Mouse (Mus musculus) liver, adult 2 months (tissue): Measurements from ENCODE around the gene Cep295nl. TPM values are rescaled to one million over a fixed set of nuclear protein-coding genes. Genes with fewer than 3 reads are reported as not detected.

Source experiments
- DNase-seq: peaks from one replicate; pipeline ENCODE4 v3.0.0-alpha.2; 2011; ENCODE audit warnings: low read depth, low spot score; ENCODE audit errors: extremely low read depth
- H3K27ac ChIP-seq: fragments of 200-500 bp; replicated peaks from 2 replicates; pipeline ENCODE4 v1.5.1; 2012; ENCODE audit warnings: low read depth, mild to moderate bottlenecking, control low read depth, inconsistent platforms, low read length; ENCODE audit not compliant: insufficient read depth
- H3K27me3 ChIP-seq: fragments of 200-500 bp; 2 replicates; pipeline ENCODE4 v1.6.1; 2012; ENCODE audit warnings: mild to moderate bottlenecking, moderate library complexity, low read length, inconsistent platforms; ENCODE audit not compliant: control insufficient read depth, insufficient read depth
- H3K36me3 ChIP-seq: fragments of 200-500 bp; 2 replicates; pipeline ENCODE4 v1.6.1; 2012; ENCODE audit warnings: low read length, inconsistent platforms; ENCODE audit not compliant: control insufficient read depth, insufficient read depth
- H3K4me1 ChIP-seq: fragments of 200-500 bp; 2 replicates; pipeline ENCODE4 v1.6.1; 2011; ENCODE audit warnings: low read length; ENCODE audit not compliant: control insufficient read depth, insufficient read depth
- H3K4me3 ChIP-seq: fragments of 200-500 bp; 2 replicates; pipeline ENCODE4 v1.5.1; 2011; ENCODE audit warnings: low read depth, mild to moderate bottlenecking, control low read depth, low read length, moderate library complexity; ENCODE audit not compliant: insufficient read depth
- H3K79me2 ChIP-seq: fragments of 200-500 bp; 2 replicates; pipeline ENCODE4 v1.6.1; 2012; ENCODE audit warnings: inconsistent platforms, mild to moderate bottlenecking, low read length, moderate library complexity; ENCODE audit not compliant: control insufficient read depth, insufficient read depth
- H3K9ac ChIP-seq: fragments of 200-500 bp; 2 replicates; pipeline ENCODE4 v1.6.1; 2012; ENCODE audit warnings: low read depth, mild to moderate bottlenecking, control low read depth, inconsistent platforms, low read length
- CTCF ChIP-seq: fragments of 200-500 bp; IDR thresholded peaks from 2 replicates; pipeline ENCODE4 v1.5.1; 2011; ENCODE audit warnings: low read depth, low read length, control low read depth
- POLR2A ChIP-seq: fragments of 200-500 bp; IDR thresholded peaks from 2 replicates; pipeline ENCODE4 v1.6.1; 2011; ENCODE audit warnings: low read length, control low read depth; ENCODE audit not compliant: insufficient read depth; ENCODE audit errors: extremely low read depth
- WGBS: fragments of 180-500 bp; shearing (Covaris S2); methylation state at CpG from one replicate; pipeline ENCODE4 v1.1.7; 2018; 5-methylcytosine and 5-hydroxymethylcytosine counted together
- polyA plus RNA-seq: library from polyadenylated mRNA; depleted of rRNA; stranded (reverse); fragments of >200 nt; gene quantifications from 2 replicates; pipeline ENCODE4 v1.2.3, GENCODE M21; 2012
- total RNA-seq: library from RNA; depleted of rRNA; stranded (reverse); fragments of >200 nt; gene quantifications from 2 replicates; pipeline ENCODE4 v1.2.3, GENCODE M21; 2014

The Cep295nl gene
- total and polyA plus RNA-seq, 2 experiments: not detected

GRCm38 (mm10) chr11:118297967-118298366 is 44.3 kb downstream of the Cep295nl start:
- no peaks in the 10 kb centered on the region for H3K27me3 ChIP-seq
- H3K27ac ChIP-seq: no peak overlapping the region
- H3K79me2 ChIP-seq: no peaks in the 10 kb centered on the region
- H3K9ac ChIP-seq: no peak overlapping the region
- H3K36me3 ChIP-seq: no peaks in the 10 kb centered on the region
- 84% methylated on average over 3 of the region's 3 CpGs for WGBS
- H3K4me3 ChIP-seq: no peak overlapping the region
- DNase-seq: no peak
- TF ChIP-seq CTCF (no peak; the same call in 1 of the 2 replicates), POLR2A (no peak)
- H3K4me1 ChIP-seq: no peaks in the 10 kb centered on the region

DNA sequence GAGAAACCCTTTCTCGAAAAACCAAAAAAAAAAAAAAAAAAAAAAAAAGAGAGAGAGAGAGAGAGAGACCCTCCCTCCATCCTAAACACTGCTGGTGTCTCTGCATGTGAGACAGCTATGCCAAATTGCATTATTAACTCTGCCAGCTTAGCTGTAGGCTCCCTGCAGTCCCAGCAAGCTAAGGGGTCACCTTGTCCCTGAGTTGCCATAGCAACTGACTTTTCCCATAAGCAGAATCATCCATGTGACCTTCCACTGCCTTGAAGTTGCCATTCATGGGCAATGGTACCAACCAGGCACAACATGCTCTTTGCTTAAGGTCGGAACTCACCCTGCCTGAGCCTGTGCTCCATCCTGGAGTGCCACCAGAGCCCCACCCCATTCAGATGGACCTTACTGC is 47.3 kb downstream of the Cep295nl start:
- WGBS: 80% methylated on average over 2 of the region's 2 CpGs

DNA sequence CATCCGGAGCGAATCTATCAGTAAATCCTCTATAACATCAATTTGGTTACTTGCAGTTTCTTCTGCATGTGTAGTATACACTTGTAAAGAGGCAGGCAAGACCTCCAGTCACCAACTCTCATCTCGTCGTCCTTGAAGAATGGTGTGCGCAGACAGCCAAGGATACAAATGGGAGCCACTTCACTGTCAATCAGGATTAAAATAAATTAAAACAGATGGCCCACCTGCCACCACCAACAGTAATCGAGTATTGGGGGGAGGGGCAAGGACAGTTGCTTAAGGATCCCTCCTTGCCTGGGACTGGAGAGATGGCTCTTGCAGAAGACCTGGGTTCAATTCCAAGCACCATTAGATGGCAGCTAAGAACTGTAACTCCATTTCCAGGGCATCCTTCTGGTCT is 49.6 kb downstream of the Cep295nl start:
- Histone ChIP-seq H3K4me1 (peaks cover 9% of the 10 kb centered on the region), H3K36me3 (no peaks in the 10 kb centered on the region), H3K4me3 (no peak overlapping the region), H3K27me3 (no peaks in the 10 kb centered on the region), H3K9ac (no peak overlapping the region), H3K79me2 (peaks cover 10% of the 10 kb centered on the region; the same call in 1 of the 2 replicates), H3K27ac (no peak overlapping the region)
- WGBS: 76% methylated on average over 6 of the region's 6 CpGs
- TF ChIP-seq POLR2A (no peak), CTCF (no peak)
- DNase-seq: no peak

More for the DNA sequence above, 47.3 kb downstream of the Cep295nl start:
- Histone ChIP-seq H3K9ac (no peak overlapping the region), H3K79me2 (no peaks in the 10 kb centered on the region), H3K4me1 (0 out of 2 replicates have a peak, but pooled peaks cover 3% of the 10 kb centered on the region), H3K27ac (no peak overlapping the region), H3K27me3 (no peaks in the 10 kb centered on the region), H3K4me3 (no peak overlapping the region), H3K36me3 (no peaks in the 10 kb centered on the region)
- no peak for DNase-seq
- TF ChIP-seq POLR2A (no peak), CTCF (no peak)

- 2% methylated on average over 68 of the region's 68 CpGs for WGBS
- peaks cover 10% of the 10 kb centered on the region; the same call in 1 of the 2 replicates for H3K79me2 ChIP-seq
- peak within 1 kb of the TSS; percentile 79 for H3K4me3 ChIP-seq
- H3K4me1 ChIP-seq: peaks cover 9% of the 10 kb centered on the region
- TF ChIP-seq CTCF: no peak
- TF ChIP-seq POLR2A: peak; percentile 87
- H3K27ac ChIP-seq: peak within 1 kb of the TSS; percentile 69
- H3K27me3 ChIP-seq: no peaks in the 10 kb centered on the region
- H3K9ac ChIP-seq: peak within 1 kb of the TSS; percentile 81
- DNase-seq: peak; percentile 99
- peaks cover 6% of the 10 kb centered on the region; the same call in 1 of the 2 replicates for H3K36me3 ChIP-seq
Measured at GRCm38 (mm10) chr11:118289999-118290889, 52.1 kb downstream of the Cep295nl start, which contains the start of gene Usp36. TSS of gene Usp36 (minus strand) at chr11:118290244.

DNA sequence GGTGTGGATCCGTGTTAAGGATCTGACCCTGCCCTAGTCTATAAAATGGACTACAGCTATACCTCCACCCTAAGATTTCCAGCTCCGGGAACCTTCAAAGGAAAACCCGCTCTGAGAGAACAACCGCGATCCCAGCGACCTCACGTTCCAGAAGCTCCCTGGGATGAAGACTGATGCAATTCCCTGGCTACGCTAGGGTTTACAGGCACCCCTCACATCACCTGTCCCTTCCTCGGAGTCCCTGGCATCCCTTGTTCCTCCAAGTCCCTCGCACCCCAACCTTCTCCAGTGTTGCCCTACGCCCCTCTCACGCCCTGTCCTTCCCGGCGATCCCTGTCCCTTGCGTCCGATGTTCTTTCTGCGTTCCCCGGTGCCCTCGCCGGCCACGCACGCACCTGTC is 52.7 kb downstream of the Cep295nl start:
- peak overlapping the region; percentile 79 for H3K4me3 ChIP-seq
- DNase-seq: peak; percentile 45
- H3K79me2 ChIP-seq: peaks cover 12% of the 10 kb centered on the region; the same call in 1 of the 2 replicates
- H3K27me3 ChIP-seq: no peaks in the 10 kb centered on the region
- peak overlapping the region; percentile 69 for H3K27ac ChIP-seq
- peaks cover 9% of the 10 kb centered on the region; the same call in 1 of the 2 replicates for H3K36me3 ChIP-seq
- TF ChIP-seq POLR2A (no peak), CTCF (no peak)
- peaks cover 9% of the 10 kb centered on the region for H3K4me1 ChIP-seq
- WGBS: under 1% methylated on average over 22 of the region's 22 CpGs
- peak overlapping the region; percentile 81 for H3K9ac ChIP-seq

GRCm38 (mm10) chr11:118289037-118289511 is 53.2 kb downstream of the Cep295nl start:
- peak overlapping the region; percentile 79 for H3K4me3 ChIP-seq
- H3K4me1 ChIP-seq: peaks cover 9% of the 10 kb centered on the region
- 4% methylated on average over 16 of the region's 16 CpGs for WGBS
- no peaks in the 10 kb centered on the region for H3K27me3 ChIP-seq
- TF ChIP-seq CTCF (no peak), POLR2A (no peak)
- peaks cover 12% of the 10 kb centered on the region; the same call in 1 of the 2 replicates for H3K79me2 ChIP-seq
- peak; percentile 10 for DNase-seq
- no peak overlapping the region for H3K27ac ChIP-seq
- H3K36me3 ChIP-seq: peaks cover 13% of the 10 kb centered on the region; the same call in 1 of the 2 replicates
- H3K9ac ChIP-seq: peak overlapping the region; percentile 81
